In the genomic region with DNA sequence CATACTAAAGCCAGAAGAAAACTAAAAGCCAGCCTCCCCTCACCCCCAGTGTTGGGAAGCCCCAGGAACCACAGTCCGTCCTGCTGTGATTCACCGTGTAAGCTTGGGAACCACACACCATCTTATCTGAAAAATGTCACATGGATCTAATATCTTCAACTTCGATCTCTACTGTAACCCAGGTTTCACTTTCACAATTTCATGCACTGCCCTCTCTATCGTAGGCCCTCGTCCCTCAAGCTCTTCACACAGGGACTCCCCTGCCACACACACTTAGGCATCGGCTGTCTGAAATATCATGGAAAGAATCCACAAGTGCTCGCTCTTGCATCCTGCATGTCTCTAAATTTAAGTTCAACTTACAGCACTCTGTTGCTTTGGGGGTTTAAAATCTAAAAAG, we compare ENCODE assay signal across 21 mouse cellular contexts. TPM values are rescaled to one million over a fixed set of nuclear protein-coding genes. Genes with fewer than 3 reads are reported as not detected.
DNase-seq lines count a peak whose midpoint lies in the region; ATAC-seq and TF ChIP-seq lines count a peak whose summit lies in the region.
"Had no signal": no experiment of that assay in that cellular context is flagged by ENCODE, and none has a peak within 500 bp of the region (broad histone marks: within the 10 kb centered on the region; RNA-seq: fewer than 3 reads in every experiment).

No protein-coding gene starts in this region.

- no peak for DNase-seq in heart, adult 2 months
- peak; percentile 2 for DNase-seq in CD4-positive, CD25-positive, alpha-beta regulatory T cell, adult 2 months (ENCODE audit: low read depth, low spot score)
- no peak for DNase-seq in right cerebral cortex, adult 18-20 months
- no peak for DNase-seq in limb, embryonic 10.5 days (ENCODE audit: low spot score)
- DNase-seq: adrenal gland, postnatal 10 days; cerebellum, adult 11-12 months; cerebellum, adult 9-11 months; cerebellum, postnatal 36 days; gastrocnemius, adult 2 months; heart, postnatal 10 days; kidney, adult 2 months had no signal

- peak overlapping the region; percentile 29 for H3K4me2 ChIP-seq in heart, embryonic 14.5 days (ENCODE audit: low read length)
- H3K4me2 ChIP-seq: hindbrain, embryonic 14.5 days had no signal

- no peaks in the 10 kb centered on the region for H3K9me3 ChIP-seq in heart, embryonic 14.5 days (ENCODE audit: control insufficient read depth, low read length)
- no peaks in the 10 kb centered on the region for H3K9me3 ChIP-seq in limb, embryonic 10.5 days (replicated peaks)
- H3K9me3 ChIP-seq: embryonic facial prominence, embryonic 10.5 days; forebrain, embryonic 10.5 days; hindbrain, embryonic 10.5 days had no signal

- H3K36me3 ChIP-seq in heart, embryonic 14.5 days (ENCODE audit: control insufficient read depth, insufficient read depth, low read length): no peaks in the 10 kb centered on the region
- no peaks in the 10 kb centered on the region for H3K36me3 ChIP-seq in heart, adult 2 months (ENCODE audit: control insufficient read depth, insufficient read depth, low read length)
- no peaks in the 10 kb centered on the region for H3K36me3 ChIP-seq in limb, embryonic 10.5 days
- H3K36me3 ChIP-seq: embryonic facial prominence, embryonic 10.5 days; forebrain, embryonic 10.5 days; hindbrain, embryonic 10.5 days had no signal

- no peak overlapping the region for H3K9ac ChIP-seq in heart, embryonic 14.5 days (ENCODE audit: low read length)
- H3K9ac ChIP-seq in heart, adult 2 months (ENCODE audit: low read depth, low read length): no peak overlapping the region
- H3K9ac ChIP-seq: hindbrain, embryonic 14.5 days had no signal

- peaks cover 0 to 9% of the 10 kb centered on the region in 2 experiments; a peak in 2 of 4 replicates for H3K4me1 ChIP-seq in heart, embryonic 14.5 days (ENCODE audit: control insufficient read depth in 2 of 2, insufficient read depth in 2 of 2, low read length in 2 of 2)
- H3K4me1 ChIP-seq in heart, adult 2 months (ENCODE audit: control insufficient read depth, insufficient read depth, low read length): no peaks in the 10 kb centered on the region
- H3K4me1 ChIP-seq in limb, embryonic 10.5 days: no peaks in the 10 kb centered on the region
- H3K4me1 ChIP-seq: embryonic facial prominence, embryonic 10.5 days; forebrain, embryonic 10.5 days; hindbrain, embryonic 10.5 days had no signal

- H3K4me3 ChIP-seq in heart, embryonic 14.5 days (ENCODE audit: control insufficient read depth in 1 of 2, insufficient read depth in 1 of 2, low read depth in 1 of 2, low read length in 2 of 2): no peak overlapping the region
- H3K4me3 ChIP-seq in heart, adult 2 months: no peak overlapping the region
- no peak overlapping the region for H3K4me3 ChIP-seq in limb, embryonic 10.5 days
- H3K4me3 ChIP-seq: embryonic facial prominence, embryonic 10.5 days; forebrain, embryonic 10.5 days; gastrocnemius, adult 2 months; hindbrain, embryonic 10.5 days had no signal

- WGBS in heart, embryonic 14.5 days: 48% methylated on average over 7 of the region's 7 CpGs
- 58% methylated on average over 7 of the region's 7 CpGs for WGBS in heart, adult 2 months
- 87% methylated on average over 7 of the region's 7 CpGs for WGBS in limb, embryonic 10.5 days

- intact Hi-C loops in heart, adult 2 months (cut with DNase I): no loop called here

- no peaks in the 10 kb centered on the region for H3K79me2 ChIP-seq in heart, adult 2 months (replicated peaks; ENCODE audit: control insufficient read depth, insufficient read depth, low read length)

- TF ChIP-seq EP300 in heart, adult 2 months (IDR thresholded peaks at IDR 0.05; ENCODE audit: insufficient read depth, low read depth, low read length): no peak

- H3K27me3 ChIP-seq in heart, embryonic 14.5 days (ENCODE audit: control insufficient read depth, insufficient read depth, low read length): no peaks in the 10 kb centered on the region
- no peaks in the 10 kb centered on the region for H3K27me3 ChIP-seq in heart, adult 2 months (ENCODE audit: control insufficient read depth, insufficient read depth, low read length)
- no peaks in the 10 kb centered on the region for H3K27me3 ChIP-seq in limb, embryonic 10.5 days (ENCODE audit: low read depth, poor library complexity, severe bottlenecking)

- no peak for TF ChIP-seq POLR2A in heart, adult 2 months (IDR thresholded peaks at IDR 0.05; ENCODE audit: insufficient read depth, low read depth, low read length)

- H3K27ac ChIP-seq in heart, embryonic 14.5 days (replicated peaks in 1 of 2; ENCODE audit: control insufficient read depth in 1 of 2, insufficient read depth in 1 of 2, low read depth in 2 of 2, low read length in 2 of 2): peak overlapping the region; percentile 14 to 34; a peak in 1 of 4 replicates
- no peak overlapping the region for H3K27ac ChIP-seq in heart, adult 2 months
- H3K27ac ChIP-seq in limb, embryonic 10.5 days: no peak overlapping the region
- H3K27ac ChIP-seq: embryonic facial prominence, embryonic 10.5 days; forebrain, embryonic 10.5 days; gastrocnemius, adult 2 months; hindbrain, embryonic 10.5 days; hindbrain, embryonic 14.5 days had no signal

- ATAC-seq in heart, embryonic 14.5 days (ENCODE audit: insufficient number of reproducible peaks, insufficient read depth, low FRiP score, low read depth): no peak
- ATAC-seq in common myeloid progenitor, adult 5-6 weeks (replicated peaks; ENCODE audit: low read depth, poor library complexity, severe bottlenecking): 0 out of 2 replicates have a peak, but pooled peaks have one; percentile 32
- peak; percentile 42; the same call in 1 of the 2 replicates for ATAC-seq in megakaryocyte progenitor cell, adult 5-6 weeks (replicated peaks; ENCODE audit: poor library complexity)
- ATAC-seq in monocyte, adult 5-6 weeks (replicated peaks; ENCODE audit: insufficient number of reproducible peaks, low FRiP score, low TSS enrichment, poor library complexity, severe bottlenecking): no peak
- ATAC-seq: forebrain, embryonic 14.5 days; intestine, embryonic 16.5 days had no signal

- no peak for TF ChIP-seq CTCF in heart, adult 2 months (IDR thresholded peaks at IDR 0.05)

RNA-seq across cellular contexts. Expression of gene Map6d1, which starts 23.9 kb away (rescaled TPM):
- 0.85 and 1.1 TPM in 2 replicates for polyA plus RNA-seq in heart, embryonic 14.5 days (2014; fragmentation: Nextera tagmentation; extraction: Ambion mirVana)
- total RNA-seq in heart, adult 2 months (2021): 1 to 10 TPM; 1.0 to 1.6 TPM
- 0.23 and 0.67 TPM in 2 replicates for polyA plus RNA-seq in heart, adult 2 months (2012; rRNA removed)
- total RNA-seq in common myeloid progenitor, adult 5-6 weeks (2017): not detected in 2 replicates
- total RNA-seq in megakaryocyte progenitor cell, adult 5-6 weeks (2015): not detected in 2 replicates
- total RNA-seq in megakaryocyte progenitor cell, adult 5-6 weeks (2017): not detected in 2 replicates
- total RNA-seq in monocyte, adult 5-6 weeks (2017): not detected in 3 replicates
- polyA plus RNA-seq in limb, embryonic 10.5 days (2016; fragmentation: Nextera tagmentation; extraction: Ambion mirVana): 0.75 and 0.89 TPM in 2 replicates

RNA-seq across cellular contexts. Expression of gene Parl, which starts 37.1 kb away (rescaled TPM):
- 65.8 and 70.9 TPM in 2 replicates for polyA plus RNA-seq in heart, embryonic 14.5 days (2014; fragmentation: Nextera tagmentation; extraction: Ambion mirVana)
- 10 to 100 TPM; 86.6 to 91.0 TPM for total RNA-seq in heart, adult 2 months (2021)
- 48.7 and 69.0 TPM in 2 replicates for polyA plus RNA-seq in heart, adult 2 months (2012; rRNA removed)
- total RNA-seq in common myeloid progenitor, adult 5-6 weeks (2017): 139 and 205 TPM in 2 replicates
- total RNA-seq in megakaryocyte progenitor cell, adult 5-6 weeks (2015): 161 and 168 TPM in 2 replicates
- 264 and 277 TPM in 2 replicates for total RNA-seq in megakaryocyte progenitor cell, adult 5-6 weeks (2017)
- 124 to 272 TPM (median 203 TPM) in 3 replicates for total RNA-seq in monocyte, adult 5-6 weeks (2017)
- 131 and 157 TPM in 2 replicates for polyA plus RNA-seq in limb, embryonic 10.5 days (2016; fragmentation: Nextera tagmentation; extraction: Ambion mirVana)

Comparison
In these comparisons a context has a peak if more than half of its experiments do, and no peak if none do; other contexts are left out.
1. H3K27ac ChIP-seq: peak in heart, embryonic 14.5 days (2 of 2); none in heart, adult 2 months (single experiment) and limb, embryonic 10.5 days (single experiment).
2. ATAC-seq: peak in common myeloid progenitor, adult 5-6 weeks (single experiment) and megakaryocyte progenitor cell, adult 5-6 weeks (single experiment); none in heart, embryonic 14.5 days (single experiment) and monocyte, adult 5-6 weeks (single experiment).